Mouse (Mus musculus): ENCODE data around the gene Il5.

The Il5 gene

DNA sequence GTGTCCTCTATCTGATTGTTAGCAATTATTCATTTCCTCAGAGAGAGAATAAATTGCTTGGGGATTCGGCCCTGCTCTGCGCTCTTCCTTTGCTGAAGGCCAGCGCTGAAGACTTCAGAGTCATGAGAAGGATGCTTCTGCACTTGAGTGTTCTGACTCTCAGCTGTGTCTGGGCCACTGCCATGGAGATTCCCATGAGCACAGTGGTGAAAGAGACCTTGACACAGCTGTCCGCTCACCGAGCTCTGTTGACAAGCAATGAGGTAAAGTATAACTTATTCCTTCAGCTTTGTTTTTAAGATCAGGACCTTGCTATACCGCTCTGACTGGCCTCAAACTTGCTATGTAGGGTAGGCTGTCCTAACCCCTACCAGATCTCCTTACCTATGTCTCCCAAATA, at the start of gene Il5:
TSS of gene Il5 (plus strand) at position 80 of the 400 bp plus-strand sequence.
- no peak for DNase-seq (ENCODE audit: low spot score)

DNA sequence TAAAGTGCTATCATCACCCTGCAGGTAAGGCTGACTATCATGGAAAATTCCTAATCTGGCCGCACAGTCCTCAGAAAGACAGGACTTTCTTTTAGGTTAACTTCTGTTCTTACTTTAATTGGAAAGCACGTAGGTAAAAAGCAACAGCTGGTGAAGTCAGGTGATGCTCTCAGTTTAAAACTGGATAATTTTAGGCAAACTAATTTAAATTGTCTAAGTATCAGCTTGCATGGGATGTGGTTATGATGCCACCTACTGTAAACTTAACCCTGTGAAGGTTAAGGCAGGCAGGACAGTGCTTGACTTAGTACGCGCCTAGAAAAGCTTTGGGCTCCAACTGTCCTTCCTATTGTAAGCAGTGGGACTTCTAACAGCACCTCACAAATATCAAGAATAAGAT, 49.2 kb upstream of the Il5 start:
- DNase-seq (ENCODE audit: low spot score), result no peak

DNA sequence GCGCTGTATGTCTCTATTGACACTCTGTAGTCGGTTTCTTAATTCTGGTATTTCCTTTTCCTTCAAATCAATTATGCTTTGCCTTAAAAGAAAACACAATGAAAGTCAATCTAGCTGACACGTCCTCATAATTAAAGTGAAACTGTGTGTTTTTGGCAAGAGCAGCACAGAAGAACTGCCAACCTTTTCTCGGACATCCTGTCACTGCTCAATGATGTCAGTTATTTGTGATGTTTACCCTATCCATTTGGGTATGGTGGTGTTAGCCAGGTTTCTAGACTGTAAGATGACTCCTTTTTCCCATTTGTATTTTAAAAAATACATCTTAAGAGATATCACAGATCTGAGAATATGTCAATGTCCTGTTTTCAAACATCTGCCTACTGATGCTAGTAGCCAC, 40.5 kb upstream of the Il5 start:
- DNase-seq (ENCODE audit: low spot score), result no peak

DNA sequence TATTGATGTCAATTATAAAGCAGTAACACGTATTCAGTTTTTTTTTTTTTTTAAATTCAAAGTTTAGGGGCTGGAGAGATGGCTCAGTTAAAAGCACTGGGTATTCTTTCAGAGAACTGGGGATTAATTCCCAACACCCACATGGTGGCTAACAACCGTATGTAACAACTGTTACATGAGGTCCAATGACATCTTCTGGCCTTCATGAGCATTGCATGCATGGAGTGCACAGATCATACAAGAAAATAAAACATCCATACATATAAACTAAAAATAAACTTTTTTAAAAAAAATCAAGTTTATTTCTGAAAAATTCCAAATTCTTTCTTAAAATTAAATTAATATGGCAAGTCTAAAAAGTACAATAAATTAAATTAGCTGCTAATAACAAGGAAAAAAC, 38.9 kb upstream of the Il5 start:
- DNase-seq (ENCODE audit: low spot score), result no peak

DNA sequence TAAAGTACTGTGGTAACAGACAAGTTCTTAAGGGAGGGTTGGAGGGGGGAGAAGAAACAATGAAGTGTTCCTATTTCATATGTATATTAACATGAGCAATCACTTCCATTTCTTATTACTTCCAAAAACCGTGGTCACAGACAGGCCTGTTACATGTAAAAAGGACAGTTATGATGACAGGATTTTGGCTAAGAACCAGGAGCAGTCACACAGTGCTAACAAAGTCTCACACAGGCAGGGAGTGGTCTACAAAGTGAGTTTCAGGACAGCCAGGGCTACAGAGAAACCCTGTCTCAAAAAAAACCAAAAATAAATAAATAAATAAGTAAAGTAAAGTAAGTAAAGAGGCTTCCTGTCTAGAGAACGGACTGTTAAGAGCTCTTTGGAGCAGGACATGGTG, 38.4 kb upstream of the Il5 start:
- DNase-seq (ENCODE audit: low spot score), result no peak

DNA sequence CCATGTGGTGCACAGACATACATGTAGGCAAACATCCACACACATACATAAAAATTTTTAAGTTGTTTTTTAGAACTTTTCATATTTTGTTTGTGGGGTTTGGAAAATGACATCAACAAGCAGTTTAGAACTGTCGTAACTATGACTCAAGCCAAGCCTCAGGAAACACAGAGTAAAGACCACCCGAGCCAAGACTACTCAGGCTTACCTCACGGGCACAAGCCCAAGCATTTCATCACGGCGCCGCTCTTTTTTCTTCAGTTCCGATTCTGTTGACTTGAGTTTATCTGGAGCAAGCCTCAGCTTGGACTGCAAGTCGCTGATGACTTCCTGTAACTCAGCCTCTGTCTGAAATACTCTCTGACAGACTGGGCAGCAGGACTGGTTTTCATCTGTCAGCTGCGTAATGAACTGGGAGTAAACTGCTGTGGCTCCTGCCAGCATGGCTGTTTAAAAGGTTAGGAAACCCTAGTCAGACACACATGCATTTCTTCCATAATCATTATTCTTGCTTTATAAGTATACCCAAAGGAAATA, 37.5 kb upstream of the Il5 start:
- DNase-seq (ENCODE audit: low spot score), result no peak

DNA sequence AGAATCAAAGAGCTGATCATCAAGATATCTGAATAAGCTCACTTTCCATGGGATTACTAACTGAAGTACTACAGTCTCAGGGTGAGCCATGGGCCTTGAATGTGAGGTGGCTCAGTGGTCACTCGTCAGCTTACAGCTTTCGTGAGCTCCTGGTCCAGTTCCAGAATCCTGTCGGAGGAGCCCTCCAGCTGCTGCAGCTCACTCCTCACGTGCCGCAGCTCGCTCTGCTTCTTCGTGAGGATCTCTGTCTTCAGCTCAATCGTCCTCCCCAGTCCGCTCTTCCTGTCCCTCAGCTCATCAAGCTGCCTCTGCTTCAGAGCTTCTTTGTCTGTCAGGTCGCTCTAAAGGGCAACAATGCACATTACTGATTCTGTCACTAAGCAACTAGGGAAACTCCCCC, 28.6 kb upstream of the Il5 start:
- no peak for DNase-seq (ENCODE audit: low spot score)

DNA sequence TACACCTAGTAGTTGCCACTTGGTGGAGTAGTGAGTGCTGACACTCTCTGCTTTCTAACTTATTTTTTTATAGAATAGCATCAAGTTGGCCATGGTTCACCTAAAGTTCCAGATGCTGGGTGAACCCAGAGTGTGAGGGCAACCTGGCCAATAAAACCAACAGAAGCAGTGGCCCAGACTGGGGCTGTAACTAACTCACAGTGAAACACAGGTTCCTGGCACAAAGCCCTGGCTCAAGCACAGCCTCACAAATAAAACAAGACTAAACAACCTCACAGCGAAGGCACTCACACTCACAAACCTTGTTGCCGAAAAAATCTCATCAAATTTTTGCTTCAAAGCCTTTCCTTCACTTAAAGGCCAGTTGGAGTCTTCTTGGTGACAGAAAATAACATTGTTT, 22.1 kb upstream of the Il5 start:
- DNase-seq (ENCODE audit: low spot score), result no peak

DNA sequence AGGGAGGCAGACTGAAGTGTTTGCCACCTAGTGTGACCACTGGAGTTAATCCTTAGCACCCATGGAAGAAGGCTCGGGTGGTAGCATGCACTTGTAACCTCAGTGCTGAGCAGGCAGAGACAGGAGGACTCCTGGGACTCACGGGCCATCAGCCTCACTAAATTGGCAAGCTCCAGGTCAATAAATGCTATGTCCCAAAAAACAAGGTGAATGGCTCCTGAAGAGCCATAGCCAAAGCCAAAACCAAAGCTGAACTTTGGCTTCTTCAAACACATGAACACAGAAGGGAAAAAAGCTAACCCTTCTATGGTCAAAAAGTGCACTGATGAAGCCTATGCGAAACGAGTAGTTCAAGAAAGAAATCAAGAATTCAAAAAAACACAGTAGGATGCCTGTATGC, 21.2 kb upstream of the Il5 start:
- DNase-seq (ENCODE audit: low spot score), result no peak

DNA sequence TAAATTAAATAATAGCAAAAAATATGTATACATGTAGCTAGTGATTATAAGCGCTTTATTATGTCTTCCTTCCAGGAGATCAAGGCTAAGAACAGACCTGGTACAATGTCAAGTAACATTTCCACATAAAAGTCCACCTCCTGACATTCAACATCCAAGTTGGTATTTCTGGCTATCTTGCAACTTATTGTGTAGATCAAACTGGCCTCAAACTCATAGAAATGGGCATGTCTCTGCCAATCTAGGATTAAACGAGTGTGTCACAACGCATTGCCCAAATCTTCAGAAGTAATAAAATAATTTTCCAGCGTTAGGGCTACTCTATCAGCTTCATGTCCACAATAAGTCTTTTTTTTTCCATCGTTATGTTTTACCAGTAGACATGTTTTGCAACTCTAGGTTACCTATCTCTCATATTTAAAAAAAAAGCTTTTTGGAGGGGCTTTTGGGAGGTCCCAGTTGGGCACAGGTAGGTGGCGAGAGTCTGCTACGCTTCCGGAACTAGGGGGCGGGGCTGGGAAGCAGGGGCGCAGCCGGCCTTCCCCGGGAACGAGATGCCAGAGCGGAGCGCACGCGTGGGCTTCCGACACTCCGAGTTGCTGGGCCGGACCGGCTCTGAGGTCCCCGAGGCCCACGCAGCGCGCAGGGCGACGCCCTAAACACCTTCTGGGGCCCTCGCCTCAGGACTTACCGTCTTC, 14.2 kb upstream of the Il5 start:
- DNase-seq (ENCODE audit: low spot score), result peak; percentile 58

DNA sequence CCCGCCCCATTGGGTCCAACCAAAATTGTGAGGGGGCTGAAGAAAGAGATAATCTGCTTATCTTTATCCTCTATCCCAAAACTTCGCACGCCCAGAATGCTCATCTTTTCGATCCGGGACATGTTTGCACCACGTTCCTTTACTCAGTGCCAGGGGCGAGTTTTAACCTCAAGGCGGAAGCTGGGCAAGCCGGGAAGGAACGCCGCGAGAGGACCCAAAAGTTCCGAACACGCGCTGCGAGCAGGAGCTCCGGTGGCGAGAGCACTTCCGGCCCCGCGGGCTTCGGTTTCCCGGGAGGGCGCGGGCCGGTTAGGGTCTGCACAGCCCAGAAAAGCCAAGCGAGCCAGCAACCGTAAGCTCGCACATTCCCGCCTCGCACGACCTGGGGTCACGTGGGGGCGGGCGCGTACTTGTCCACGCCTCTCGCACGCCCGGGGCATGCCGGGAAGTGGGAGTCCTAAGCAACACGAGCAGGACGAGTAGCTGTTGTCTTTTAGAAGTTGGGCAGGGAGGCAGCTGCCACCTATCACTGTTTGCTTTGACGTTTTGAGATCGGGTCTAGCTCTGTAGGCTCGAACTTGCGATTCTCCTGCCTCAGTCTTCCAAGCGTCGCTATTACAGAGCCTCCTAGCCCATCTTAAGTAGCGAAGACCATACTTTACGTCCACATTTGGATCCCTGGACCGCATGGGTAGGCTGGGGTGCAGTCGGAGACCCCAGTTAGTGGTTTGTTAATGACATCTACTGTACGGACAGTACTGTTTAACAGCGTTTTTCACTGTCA, 13.5 kb upstream of the Il5 start, which contains the start of gene Rad50:
TSS of gene Rad50 (minus strand) at position 386 of the 784 bp plus-strand sequence.
- DNase-seq (ENCODE audit: low spot score), result peak; percentile 92

DNA sequence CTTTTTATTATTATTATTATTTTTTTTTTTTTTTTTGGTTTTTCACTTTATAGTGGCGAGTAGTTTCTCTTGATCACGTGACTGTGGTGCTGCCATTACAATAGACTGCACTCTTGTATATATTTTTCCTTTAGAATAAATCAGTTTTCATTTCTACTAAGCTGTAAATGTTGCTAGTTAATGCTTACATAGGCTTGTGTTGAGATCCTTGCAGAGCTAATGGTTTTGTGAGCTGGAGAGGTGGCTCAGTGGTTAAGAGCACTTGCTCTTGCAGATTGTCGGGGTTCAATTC, 12.9 kb upstream of the Il5 start:
- DNase-seq (ENCODE audit: low spot score), result no peak

DNA sequence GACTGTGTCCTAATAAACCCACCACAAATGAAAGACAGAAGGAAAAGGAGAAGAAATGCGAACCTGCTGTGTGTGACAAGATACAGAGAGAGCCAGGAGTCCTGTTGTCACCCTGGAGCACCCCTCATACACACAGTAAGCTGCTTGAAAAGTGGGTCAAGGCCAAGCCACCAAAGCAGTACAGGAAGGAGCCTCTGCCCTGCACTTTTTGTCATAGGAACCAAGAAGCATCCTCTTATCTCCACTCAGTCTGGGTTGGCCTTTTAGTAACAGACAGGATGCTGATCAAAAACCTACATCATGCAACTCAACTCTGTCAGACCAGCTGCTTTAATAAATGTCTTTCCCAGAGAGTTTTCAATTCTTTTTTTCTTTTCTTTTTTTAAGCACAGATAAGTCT, 893 bp upstream of the Il5 start:
- no peak for DNase-seq (ENCODE audit: low spot score)

DNA sequence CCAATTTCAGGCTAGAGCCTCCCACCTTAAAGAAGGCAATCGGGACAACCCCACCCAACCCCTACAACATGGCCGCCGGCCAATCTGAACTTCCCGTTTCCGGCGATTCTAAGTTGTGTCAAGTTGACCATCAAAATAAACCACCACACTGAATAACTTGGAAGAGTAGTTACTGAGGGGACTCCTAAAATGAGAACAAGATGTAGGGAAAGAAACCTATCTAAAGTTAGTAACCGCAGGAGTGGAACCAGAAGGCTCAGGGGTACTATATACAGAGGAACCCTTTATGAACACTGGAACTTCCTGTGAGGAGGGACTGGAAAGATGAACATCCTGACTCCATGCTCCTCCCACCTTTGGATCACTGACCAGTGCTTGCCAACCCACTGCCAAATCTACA, 10.9 kb downstream of the Il5 start:
- DNase-seq (ENCODE audit: low spot score), result no peak

DNA sequence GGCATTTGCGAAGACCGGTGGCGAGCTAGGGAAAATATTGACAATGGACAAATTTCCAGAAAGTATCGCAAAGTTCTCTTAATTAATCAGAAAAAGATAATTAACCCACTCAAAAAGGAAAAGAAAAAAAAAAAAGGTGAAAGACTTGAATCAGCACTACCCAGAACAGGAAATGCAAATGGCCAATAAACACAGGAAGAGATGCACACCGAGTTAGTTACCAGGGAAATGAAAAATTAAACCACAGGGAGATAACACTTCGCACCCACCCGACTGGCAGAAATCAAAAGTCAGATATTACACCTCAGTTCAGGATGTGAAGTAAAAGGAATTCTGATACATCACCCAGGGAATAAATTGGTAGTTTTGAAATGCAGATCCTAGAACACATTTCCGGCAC, 11.7 kb downstream of the Il5 start:
- DNase-seq (ENCODE audit: low spot score), result no peak

DNA sequence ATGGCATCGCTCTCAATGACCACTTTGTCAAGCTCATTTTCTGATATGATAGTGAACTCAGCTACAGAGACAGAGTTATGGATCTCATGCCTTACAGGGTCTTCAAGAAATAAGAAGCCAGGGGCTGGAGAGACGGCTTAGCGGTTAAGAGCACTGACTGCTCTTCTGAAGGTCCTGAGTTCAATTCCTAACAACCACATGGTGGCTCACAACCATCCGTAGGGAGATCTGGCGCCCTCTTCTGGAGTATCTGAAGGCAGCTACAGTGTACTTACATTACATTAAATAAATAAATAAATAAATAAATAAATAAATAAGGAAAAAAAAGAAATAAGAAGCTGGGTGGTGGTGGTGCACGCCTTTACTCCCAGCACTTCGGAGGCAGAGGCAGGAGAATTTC, 13.2 kb downstream of the Il5 start:
- DNase-seq (ENCODE audit: low spot score), result no peak

DNA sequence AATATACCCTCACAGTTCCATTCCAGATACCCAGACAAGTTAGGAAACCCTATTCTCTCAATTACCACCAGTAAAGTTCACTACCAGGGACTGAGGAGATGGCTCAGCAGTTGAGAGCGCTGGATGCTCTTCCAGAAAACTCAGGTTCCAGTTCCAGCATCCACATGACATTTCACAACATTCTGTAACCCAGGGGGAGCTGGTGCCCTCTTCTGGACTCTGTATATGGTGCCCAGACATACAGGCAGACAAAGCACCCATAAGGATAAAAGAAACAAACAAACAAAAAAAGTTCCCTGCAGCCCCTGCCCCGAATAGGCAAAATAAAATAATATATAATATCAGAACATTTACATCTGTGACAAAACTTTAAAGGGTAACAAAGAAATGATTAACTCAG, 13.8 kb downstream of the Il5 start:
- DNase-seq (ENCODE audit: low spot score), result no peak

DNA sequence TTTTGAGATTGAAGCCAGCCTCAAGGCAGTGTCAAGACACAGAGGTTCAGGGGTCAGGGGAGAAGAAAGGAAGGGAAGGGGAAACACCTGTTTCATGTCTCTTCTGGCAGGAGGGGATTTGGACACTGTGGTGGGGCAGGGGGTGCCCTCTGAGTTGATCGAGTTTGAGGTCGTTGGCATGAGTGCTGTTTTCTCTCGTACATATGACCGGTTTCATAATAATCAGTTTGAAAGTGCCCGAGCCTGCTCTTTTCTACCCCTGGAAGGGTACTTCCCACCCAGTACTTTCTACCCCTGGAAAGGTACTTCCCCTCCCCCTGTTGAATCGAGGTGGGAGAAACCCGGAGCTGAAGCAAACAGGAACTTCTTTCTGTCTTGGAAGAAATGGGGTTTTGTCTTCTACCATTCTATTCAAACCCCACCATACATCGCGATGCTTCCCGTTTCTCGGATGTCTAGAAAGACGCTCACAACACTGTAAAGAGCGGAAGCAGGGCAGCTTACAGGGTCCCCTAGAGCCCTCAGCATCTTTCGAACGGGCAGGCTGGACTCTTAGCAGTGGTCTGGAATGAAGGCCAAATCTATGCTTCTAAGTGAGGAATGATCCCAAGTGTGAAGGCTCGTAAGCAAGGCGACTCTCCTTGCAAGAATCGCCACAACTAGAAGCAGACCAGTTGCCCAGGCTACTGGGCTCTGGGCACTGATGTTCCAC, 14.5 kb downstream of the Il5 start:
- DNase-seq (ENCODE audit: low spot score), result no peak

DNA sequence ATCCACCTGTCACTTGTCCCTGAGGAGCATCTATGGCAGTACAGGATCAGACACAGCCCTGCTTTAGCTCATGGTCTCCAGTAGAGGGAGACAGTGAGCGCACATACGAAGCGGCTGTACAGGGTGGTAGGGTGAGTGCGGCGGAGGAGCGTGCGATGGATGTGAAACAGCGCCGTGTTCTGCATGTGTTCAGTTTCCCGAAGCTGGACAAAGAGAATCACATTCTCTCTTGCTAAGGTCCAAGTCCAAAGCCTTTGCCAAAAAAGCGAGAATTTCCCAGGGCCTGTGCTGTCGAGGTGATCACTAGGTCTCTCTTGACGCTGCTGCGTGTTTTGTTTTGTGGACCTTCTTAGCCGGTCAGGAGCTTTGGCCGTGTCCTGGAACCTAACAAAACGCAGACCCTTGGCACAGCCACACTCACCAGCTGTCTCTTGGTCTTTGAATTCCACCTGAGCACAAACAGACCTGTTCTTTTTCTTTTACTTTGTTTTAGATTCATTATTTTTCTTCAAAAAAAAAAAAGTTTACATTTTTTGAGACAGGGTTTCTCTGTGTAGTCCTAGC, 15.2 kb downstream of the Il5 start:
- DNase-seq (ENCODE audit: low spot score), result peak; percentile 57

DNA sequence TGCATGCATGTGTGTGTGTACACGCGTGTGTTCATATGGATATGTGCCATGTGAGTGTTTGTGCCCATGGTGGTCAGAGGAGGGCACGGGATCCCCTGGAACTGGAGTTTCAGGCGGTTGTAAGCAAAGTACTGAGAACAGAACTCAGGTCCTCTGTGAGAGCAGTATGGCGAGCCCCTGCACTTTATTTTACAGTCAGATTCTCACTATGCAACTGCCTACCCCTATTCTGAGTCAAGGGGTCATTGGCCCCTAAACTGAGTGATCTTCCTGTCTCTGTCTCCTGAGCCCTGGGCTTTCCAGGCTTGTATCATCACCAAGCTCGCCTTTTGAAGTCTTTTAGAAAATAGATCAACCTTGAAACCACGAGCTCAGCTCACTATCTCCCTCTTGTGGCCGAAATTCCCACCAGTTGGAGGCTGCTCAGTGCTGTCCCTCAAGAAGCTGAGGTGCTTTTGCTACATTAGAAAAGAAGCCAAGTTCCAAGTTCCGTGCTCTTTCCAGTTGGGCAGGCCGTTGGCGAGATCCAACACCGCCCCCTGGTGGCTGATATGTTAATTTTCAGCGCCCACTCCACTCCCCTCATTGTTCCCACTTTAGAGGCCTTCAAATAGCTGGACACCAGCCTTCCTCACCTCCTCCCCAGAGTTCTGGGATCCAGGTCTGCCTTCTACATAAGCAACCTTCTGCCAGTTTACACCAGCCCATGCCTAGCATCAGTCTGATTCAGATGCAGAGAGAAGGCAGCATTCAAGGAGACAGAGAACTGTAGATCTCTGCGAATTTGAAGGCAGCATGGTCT, 16.4 kb downstream of the Il5 start:
- DNase-seq (ENCODE audit: low spot score), result peak; percentile 72

DNA sequence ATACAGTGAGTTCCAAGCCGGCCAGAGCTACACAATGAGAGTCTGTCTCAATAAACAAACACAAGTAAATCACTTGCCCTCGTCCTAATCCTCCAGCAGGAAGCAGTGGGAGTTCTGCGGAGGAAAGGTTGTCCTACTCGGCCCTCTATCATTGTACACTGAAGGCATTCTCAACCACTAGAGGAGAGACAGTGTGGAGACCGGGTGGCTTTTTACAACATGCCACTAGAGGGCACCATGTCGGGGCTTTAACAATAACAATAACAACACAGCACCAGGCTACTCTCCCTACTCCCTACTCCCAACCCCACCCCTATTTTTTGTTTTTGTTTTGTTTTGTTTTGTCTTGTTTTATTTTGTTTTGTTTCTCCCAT, 17.0 kb downstream of the Il5 start:
- peak; percentile 45 for DNase-seq (ENCODE audit: low spot score)

DNA sequence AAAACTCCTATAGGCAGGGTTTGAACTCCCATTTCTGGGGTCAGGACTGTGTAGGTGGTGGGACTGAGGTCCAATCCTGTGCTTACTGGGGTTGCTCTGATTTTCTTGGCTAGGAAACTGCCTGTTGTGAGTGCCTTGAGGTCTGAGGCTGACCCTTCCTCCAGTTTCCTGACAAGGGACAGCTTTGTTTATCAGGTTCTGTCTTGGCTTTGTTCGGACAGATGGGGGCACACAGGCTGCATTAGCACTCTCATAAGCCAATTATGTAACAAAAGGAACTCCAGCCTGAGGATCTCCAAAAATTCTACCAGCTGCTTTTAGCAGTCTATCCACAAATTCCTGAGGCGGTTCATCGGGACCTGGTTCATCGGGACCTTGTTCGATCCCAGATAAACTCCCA, 21.8 kb downstream of the Il5 start:
- DNase-seq (ENCODE audit: low spot score), result no peak
